Mouse (Mus musculus) G1E (cell line): ENCODE results near the gene Tmprss11b.

Experiments
- CTCF ChIP-seq: IDR thresholded peaks from 2 replicates; pipeline ENCODE4 v1.5.1; 2012; ENCODE audit warnings: low read depth, low read length, inconsistent platforms, mixed read lengths
- GATA1 ChIP-seq: IDR thresholded peaks from 2 replicates; pipeline ENCODE4 v1.6.1; 2012; ENCODE audit warnings: borderline replicate concordance, low read length, inconsistent platforms, mixed read lengths
- GATA2 ChIP-seq: IDR thresholded peaks from 2 replicates; pipeline ENCODE4 v1.6.1; 2012; ENCODE audit warnings: low read depth, low read length, inconsistent platforms, borderline replicate concordance
- POLR2AphosphoS5 ChIP-seq: IDR thresholded peaks from 2 replicates; pipeline ENCODE4 v1.6.1; 2012; ENCODE audit warnings: low read depth, low read length, inconsistent platforms; ENCODE audit not compliant: insufficient replicate concordance
- TAL1 ChIP-seq: conservative IDR thresholded peaks from 2 replicates; pipeline ENCODE4 v1.6.1; 2012; ENCODE audit warnings: low read depth, low read length, inconsistent platforms, mixed read lengths

- TF ChIP-seq CTCF (no peak), GATA1 (no peak), TAL1 (no peak), POLR2AphosphoS5 (no peak), GATA2 (no peak)
Measured at GRCm38 (mm10) chr5:86722820-86723460, 46.8 kb upstream of the Tmprss11b start.
